Mouse (Mus musculus) mesoderm, embryonic 11.5 days (tissue): Measurements from ENCODE around the gene Rnf123.
A peak's percentile ranks its signal among the peaks of the same experiment; 100 is the strongest.
"Not testable (repeated sequence)": the region's sequence is repeated elsewhere in the genome, so short reads cannot be mapped to it uniquely, and the experiment has no call there.

Source experiments
- DNase-seq: peaks from one replicate; pipeline ENCODE4 v3.0.0-alpha.2; 2012; ENCODE audit warnings: low read depth, low spot score

The Rnf123 gene

DNA sequence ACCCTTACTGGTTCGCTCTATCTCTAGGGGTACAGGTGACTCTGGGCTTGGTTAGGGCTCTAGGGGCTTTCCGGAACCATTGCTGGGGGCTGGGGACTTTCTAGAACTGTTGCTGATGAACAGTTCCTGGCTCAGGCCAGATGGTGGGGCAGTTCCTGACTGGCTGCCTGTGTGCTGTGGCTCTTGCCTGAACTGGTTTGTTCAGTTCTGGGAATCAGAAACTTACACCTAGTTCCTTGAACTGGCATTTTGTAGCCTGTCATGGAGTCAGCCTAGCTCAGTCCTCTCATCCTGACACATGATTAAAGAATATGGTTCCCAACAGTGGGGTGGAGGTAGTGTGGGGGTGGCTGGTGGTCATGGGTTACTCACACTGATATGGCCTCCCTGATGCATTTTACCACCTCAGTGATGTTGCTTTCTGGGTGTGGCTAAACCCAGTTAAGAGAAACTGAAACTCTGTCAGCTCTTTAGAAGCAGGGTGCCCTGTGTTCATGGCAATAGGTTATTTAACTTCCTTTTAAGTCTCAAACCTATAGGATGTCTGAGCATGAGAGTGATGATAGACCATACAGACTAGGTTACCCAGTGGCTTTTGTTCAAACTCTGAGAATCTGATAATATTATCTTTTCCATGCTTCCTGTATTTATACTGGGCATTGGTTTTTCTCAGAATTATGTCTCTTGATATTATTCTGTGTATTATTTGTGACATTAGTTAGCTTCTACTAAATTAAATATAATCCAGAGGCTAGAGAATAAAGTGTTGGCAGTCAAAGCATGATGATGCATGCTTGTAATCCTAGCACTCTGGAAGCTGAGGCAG, 47.6 kb downstream of the Rnf123 start:
- no peak for DNase-seq

- no peak for DNase-seq
Observed at GRCm38 (mm10) chr9:108032126-108032525, 51.0 kb downstream of the Rnf123 start.

DNA sequence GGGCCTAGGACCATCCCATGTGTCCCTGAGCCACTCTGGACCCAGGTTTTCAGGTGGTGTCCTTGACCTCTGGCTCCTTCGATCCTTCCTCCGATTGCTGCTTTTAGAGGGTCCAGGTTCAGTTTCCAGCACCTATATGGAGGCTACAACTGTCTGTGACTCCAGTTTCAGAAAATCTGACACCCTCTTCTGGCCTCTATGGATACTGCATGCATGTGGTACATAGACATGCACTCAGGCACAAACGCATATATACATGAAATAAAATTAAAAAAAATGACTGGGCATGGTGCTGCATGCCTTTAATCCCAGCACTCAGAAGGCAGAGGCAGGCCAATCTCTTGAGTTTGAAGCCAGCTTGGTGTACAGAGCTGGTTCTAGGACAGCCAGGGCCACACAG, 55.3 kb downstream of the Rnf123 start:
- no peak for DNase-seq

GRCm38 (mm10) chr9:108026584-108026983, 56.6 kb downstream of the Rnf123 start:
- no peak for DNase-seq

- DNase-seq, result no peak
Observed at GRCm38 (mm10) chr9:108023216-108023615, 59.9 kb downstream of the Rnf123 start.

GRCm38 (mm10) chr9:108020741-108021140, 62.4 kb downstream of the Rnf123 start:
- no peak for DNase-seq

DNA sequence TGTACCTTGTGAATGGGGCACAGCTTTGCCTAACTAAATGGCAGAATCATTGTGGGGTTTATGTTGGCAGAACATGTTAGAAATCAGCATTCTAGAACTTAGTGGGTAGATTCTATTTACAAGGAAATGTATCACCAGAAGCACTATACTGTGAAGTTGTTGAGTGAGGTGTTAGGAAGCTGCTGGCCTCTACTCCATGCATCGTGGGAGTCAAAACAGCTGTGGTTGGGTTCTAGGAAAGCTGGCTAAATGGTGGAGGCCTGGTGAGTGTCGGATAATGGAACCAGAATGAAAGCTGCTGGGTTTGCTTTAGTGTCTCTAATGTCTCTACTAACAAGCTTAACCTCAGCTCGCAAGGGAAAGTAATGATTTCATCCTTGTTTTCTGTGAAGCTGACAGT, 66.0 kb downstream of the Rnf123 start:
- DNase-seq, result no peak

DNA sequence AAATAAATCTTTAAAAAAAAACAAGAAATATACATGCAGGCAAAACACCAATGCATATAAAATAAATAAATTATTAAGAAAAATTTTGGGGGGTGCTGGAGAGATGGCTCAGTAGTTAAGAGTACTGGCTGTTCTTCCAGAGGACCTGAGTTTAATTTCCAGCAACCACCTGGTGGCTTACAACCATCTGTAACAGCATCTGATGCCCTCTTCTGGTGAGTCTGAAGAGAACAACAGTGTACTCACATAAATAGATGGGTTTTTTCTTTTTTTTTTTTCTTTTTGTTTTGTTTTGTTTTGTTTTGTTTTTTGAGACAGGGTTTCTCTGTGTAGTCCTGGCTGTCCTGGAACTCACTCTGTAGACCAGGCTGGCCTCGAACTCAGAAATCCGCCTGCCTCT, 69.6 kb downstream of the Rnf123 start:
- not testable (repeated sequence) for DNase-seq

GRCm38 (mm10) chr9:108010385-108010784, 72.8 kb downstream of the Rnf123 start:
- DNase-seq, result no peak

- no peak for DNase-seq
Observed at GRCm38 (mm10) chr9:108008041-108008440, 75.1 kb downstream of the Rnf123 start.

- no peak for DNase-seq
Observed at GRCm38 (mm10) chr9:108003531-108003890, 79.6 kb downstream of the Rnf123 start.

DNA sequence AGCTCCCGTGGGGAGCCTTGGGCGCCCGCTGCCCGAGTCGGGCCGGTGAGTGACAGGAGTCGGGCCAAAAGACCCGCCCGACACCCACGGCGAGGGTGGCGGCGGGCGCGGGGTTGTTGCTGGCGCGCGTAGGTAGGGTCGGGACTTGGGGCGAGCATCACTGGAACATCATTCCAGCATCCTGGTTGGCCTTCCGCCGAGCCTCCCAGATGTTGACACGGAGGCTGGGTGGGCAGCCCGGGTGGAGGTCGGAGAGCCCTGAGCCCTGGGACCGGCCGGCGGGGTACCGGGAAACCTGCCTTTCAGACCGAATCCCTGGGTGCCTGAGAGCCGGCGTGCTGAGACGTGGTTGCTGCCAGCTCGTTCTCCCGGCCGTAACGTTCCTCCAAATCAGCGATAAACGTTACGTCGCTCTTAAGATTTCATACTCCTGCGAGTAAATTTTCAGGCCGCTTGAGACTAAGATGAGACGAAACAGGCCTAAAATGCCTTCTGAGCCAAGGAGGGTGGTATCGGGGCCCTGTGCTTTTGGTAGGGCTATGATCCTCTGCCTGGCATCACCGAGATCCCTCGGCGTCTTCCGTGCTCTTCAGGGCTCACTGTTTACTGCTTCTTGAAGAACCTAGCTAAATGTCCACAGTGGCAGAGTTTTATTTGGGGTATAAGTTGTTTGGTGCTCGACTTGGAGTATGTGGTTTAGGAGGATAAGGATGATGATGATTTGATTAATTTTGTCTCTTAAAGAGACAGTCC, 80.2 kb downstream of the Rnf123 start:
- no peak for DNase-seq

GRCm38 (mm10) chr9:108001922-108002770, 81.0 kb downstream of the Rnf123 start, which contains the start of gene Ip6k1:
TSS of gene Ip6k1 (plus strand) at chr9:108002501.
- peak; percentile 100 for DNase-seq
